In genomic region chr13:103612720-103613332, GRCm38 (mm10) we compare ENCODE assay signal across 12 mouse cellular contexts.
A peak's percentile ranks its signal among the peaks of the same experiment; 100 is the strongest.
DNase-seq lines count a peak whose midpoint lies in the region; ATAC-seq and TF ChIP-seq lines count a peak whose summit lies in the region.
"Had no signal": no experiment of that assay in that cellular context is flagged by ENCODE, and none has a peak within 500 bp of the region (broad histone marks: within the 10 kb centered on the region; RNA-seq: fewer than 3 reads in every experiment).

No protein-coding gene starts in this region.

- H3K9ac ChIP-seq in heart, embryonic 11.5 days (ENCODE audit: low read depth, low read length), result no peak overlapping the region
- H3K9ac ChIP-seq in heart, adult 2 months (ENCODE audit: low read depth, low read length), result no peak overlapping the region
- no peak overlapping the region for H3K9ac ChIP-seq in limb, embryonic 13.5 days
- H3K9ac ChIP-seq: forebrain, embryonic 15.5 days had no signal

- ATAC-seq in heart, embryonic 11.5 days (replicated peaks; ENCODE audit: insufficient number of reproducible peaks, low FRiP score, low TSS enrichment), result no peak
- no peak for ATAC-seq in limb, embryonic 13.5 days (ENCODE audit: low FRiP score, low read depth)
- ATAC-seq: forebrain, embryonic 15.5 days had no signal

- H3K27me3 ChIP-seq in heart, embryonic 11.5 days (ENCODE audit: control insufficient read depth, insufficient read depth, low read length), result no peaks in the 10 kb centered on the region
- no peaks in the 10 kb centered on the region; the same call in 1 of the 2 replicates for H3K27me3 ChIP-seq in heart, adult 2 months (ENCODE audit: control insufficient read depth, insufficient read depth, low read length)
- H3K27me3 ChIP-seq in limb, embryonic 13.5 days, result no peaks in the 10 kb centered on the region
- H3K27me3 ChIP-seq: forebrain, embryonic 15.5 days had no signal

- peaks cover 8% of the 10 kb centered on the region; the same call in 1 of the 2 replicates for H3K4me1 ChIP-seq in heart, embryonic 11.5 days (ENCODE audit: control insufficient read depth, insufficient read depth, low read length)
- H3K4me1 ChIP-seq in heart, adult 2 months (ENCODE audit: control insufficient read depth, insufficient read depth, low read length), result no peaks in the 10 kb centered on the region
- H3K4me1 ChIP-seq in limb, embryonic 13.5 days, result peaks cover 14% of the 10 kb centered on the region
- H3K4me1 ChIP-seq: forebrain, embryonic 15.5 days had no signal

- WGBS in heart, embryonic 11.5 days (ENCODE audit: insufficient replicate concordance), result 44% methylated on average over 11 of the region's 11 CpGs
- WGBS in heart, adult 2 months, result 54% methylated on average over 11 of the region's 11 CpGs
- WGBS in limb, embryonic 13.5 days, result 40% methylated on average over 11 of the region's 11 CpGs

- intact Hi-C loops in heart, adult 2 months (cut with DNase I), result no loop called here

- H3K9me3 ChIP-seq in heart, embryonic 11.5 days (replicated peaks; ENCODE audit: control insufficient read depth, low read length), result no peaks in the 10 kb centered on the region
- no peaks in the 10 kb centered on the region for H3K9me3 ChIP-seq in limb, embryonic 13.5 days
- H3K9me3 ChIP-seq: forebrain, embryonic 15.5 days had no signal

- H3K79me2 ChIP-seq in heart, adult 2 months (replicated peaks; ENCODE audit: control insufficient read depth, insufficient read depth, low read length), result no peaks in the 10 kb centered on the region

- TF ChIP-seq CTCF in heart, adult 2 months (IDR thresholded peaks at IDR 0.05), result no peak

- TF ChIP-seq EP300 in heart, adult 2 months (IDR thresholded peaks at IDR 0.05; ENCODE audit: insufficient read depth, low read depth, low read length), result no peak

- peak overlapping the region; percentile 33 for H3K4me2 ChIP-seq in heart, embryonic 11.5 days
- H3K4me2 ChIP-seq in limb, embryonic 13.5 days (replicated peaks), result peak overlapping the region; percentile 45
- H3K4me2 ChIP-seq: forebrain, embryonic 15.5 days had no signal

- TF ChIP-seq POLR2A in heart, adult 2 months (IDR thresholded peaks at IDR 0.05; ENCODE audit: insufficient read depth, low read depth, low read length), result no peak

- no peak overlapping the region for H3K27ac ChIP-seq in heart, embryonic 11.5 days (ENCODE audit: low read depth, low read length)
- no peak overlapping the region for H3K27ac ChIP-seq in heart, adult 2 months
- H3K27ac ChIP-seq in limb, embryonic 13.5 days, result no peak overlapping the region
- H3K27ac ChIP-seq: forebrain, embryonic 15.5 days had no signal

- H3K36me3 ChIP-seq in heart, embryonic 11.5 days (ENCODE audit: control insufficient read depth, insufficient read depth, low read length), result no peaks in the 10 kb centered on the region
- H3K36me3 ChIP-seq in heart, adult 2 months (ENCODE audit: control insufficient read depth, insufficient read depth, low read length), result no peaks in the 10 kb centered on the region
- H3K36me3 ChIP-seq in limb, embryonic 13.5 days, result no peaks in the 10 kb centered on the region
- H3K36me3 ChIP-seq: forebrain, embryonic 15.5 days had no signal

- no peak overlapping the region for H3K4me3 ChIP-seq in heart, embryonic 11.5 days (ENCODE audit: low read depth, low read length)
- no peak overlapping the region for H3K4me3 ChIP-seq in heart, adult 2 months
- no peak overlapping the region for H3K4me3 ChIP-seq in limb, embryonic 13.5 days
- H3K4me3 ChIP-seq: forebrain, embryonic 15.5 days had no signal

- no peak for DNase-seq in heart, adult 2 months
- peak; percentile 12 for DNase-seq in retina, postnatal 1 day
- DNase-seq in retina, embryonic 14.5 days (ENCODE audit: low spot score), result no peak
- DNase-seq in cerebellum, postnatal 14 days, result no peak
- DNase-seq in left cerebral cortex, adult 9 months (ENCODE audit: low spot score in 2 of 2), result no peak
- DNase-seq in urinary bladder, adult 2 months (ENCODE audit: low spot score), result no peak
- DNase-seq: adrenal gland, postnatal 14 days; cerebellum, adult 8-10 months; lung, adult 18-20 months had no signal
